Mouse (Mus musculus) lung, postnatal 36 days (tissue): ENCODE measurements around the gene Map2k7.
"Not testable (repeated sequence)": the region's sequence is repeated elsewhere in the genome, so short reads cannot be mapped to it uniquely, and the experiment has no call there.

Experiments
- DNase-seq: peaks from one replicate; pipeline ENCODE4 v3.0.0; 2022; ENCODE audit warnings: mixed read lengths

Map2k7 gene

DNA sequence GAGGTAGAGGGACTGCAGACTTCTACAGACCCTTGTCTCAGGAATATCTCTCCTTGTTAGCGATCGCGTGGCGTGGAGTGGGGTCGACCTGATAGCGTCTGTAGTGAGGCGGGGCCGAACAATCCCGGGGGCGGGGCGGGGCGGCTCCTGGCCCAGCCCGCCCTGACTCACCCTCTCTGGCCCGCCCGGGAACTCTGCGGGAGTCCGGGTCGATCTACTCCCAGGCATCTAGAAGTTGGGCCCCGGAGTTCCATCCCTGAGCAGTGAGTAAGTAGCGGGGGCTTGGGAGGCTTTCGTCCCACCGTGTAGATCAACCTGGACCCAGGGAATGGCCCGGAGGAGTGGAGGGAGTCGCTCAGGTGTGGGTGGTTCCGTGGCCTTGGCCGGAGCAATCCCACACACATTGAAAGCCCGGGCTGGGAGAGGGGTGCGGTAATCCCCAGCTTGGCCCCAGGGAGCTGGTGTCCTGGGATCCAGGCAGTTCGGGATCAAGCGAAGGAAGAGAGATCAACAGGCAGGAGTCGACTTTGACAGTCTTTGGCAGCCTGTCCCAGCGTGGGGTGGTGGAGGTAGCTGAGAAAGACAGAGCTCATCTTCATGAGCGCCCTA lies 11.7 kb upstream of the Map2k7 start, which contains the start of gene Lrrc8e:
TSS of gene Lrrc8e (plus strand) at position 89 of the 609 bp plus-strand sequence.
- DNase-seq: peak; percentile 54

DNA sequence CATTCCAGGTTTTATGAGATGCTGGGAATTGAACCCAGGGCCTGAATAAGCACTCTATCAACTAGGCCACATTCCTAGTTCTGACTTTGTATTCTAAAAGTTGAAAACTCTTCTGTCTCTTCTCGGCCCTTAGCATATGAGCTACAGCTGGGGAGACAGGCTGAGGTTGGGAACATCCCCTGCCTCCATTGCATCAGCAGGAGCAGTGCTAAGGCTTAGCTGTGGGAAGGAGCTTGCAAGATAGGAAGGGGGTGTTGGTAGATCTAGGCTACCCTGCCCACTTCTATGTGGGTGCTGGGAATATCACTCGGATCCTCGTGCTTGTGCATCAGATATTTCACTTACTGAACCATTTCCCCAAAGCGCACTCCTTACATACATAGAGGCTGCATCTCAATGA lies 10.6 kb upstream of the Map2k7 start:
- no peak for DNase-seq

DNA sequence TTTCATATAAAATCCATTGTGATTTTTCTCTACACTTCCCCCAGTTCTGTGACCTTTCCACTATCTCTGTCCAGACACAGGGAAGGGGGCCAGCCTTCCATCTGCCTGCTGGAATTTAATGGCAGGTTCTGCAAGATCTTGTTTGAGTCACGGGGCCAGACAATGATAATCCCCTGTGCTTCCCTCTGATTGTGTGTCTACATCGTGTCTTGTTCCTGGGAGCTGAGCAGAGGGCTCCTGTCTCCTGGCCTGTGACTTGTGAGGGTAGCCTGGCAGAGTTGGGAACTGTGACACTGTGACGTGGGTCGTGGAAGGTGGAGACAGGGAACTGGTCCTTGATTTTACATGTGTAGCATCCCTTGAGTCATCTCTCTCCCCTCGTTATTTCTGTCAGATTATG lies 8.8 kb upstream of the Map2k7 start:
- DNase-seq: no peak

DNA sequence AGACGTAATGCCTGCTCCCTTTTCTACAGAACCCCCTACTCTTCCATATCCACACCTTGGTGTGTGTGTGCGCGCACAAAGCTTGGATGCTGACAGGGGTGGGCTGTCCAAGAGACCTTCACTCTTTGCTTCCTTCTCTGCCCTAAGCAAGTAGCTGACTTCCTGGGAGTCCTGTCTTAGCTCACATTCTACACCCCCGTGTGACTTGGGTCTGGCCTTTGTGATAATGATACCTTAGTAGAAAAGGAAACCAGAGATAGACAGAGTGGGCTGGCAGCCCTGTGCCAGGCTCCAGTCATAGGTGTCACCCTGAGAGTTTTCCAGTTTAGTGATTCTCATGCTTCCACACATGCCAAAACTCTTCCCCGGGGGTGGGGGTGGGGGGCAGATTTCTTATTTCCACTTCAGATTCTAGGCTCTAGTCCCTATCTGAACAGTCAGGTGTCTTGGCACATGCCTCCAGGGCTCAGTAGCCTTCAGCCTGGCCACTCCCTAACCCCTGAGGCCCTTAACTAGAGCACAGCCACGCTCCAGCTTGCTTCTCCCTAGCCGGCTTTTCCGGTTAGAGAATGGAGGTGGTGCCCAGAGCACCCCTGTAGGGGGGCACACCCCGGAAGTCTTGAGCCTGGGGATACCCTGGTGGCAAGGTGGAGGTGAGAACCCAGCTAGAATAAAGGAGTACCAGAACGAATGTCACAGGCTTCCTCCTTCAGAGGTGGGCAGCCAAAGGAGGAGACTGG lies 7.8 kb upstream of the Map2k7 start:
- peak; percentile 74 for DNase-seq

DNA sequence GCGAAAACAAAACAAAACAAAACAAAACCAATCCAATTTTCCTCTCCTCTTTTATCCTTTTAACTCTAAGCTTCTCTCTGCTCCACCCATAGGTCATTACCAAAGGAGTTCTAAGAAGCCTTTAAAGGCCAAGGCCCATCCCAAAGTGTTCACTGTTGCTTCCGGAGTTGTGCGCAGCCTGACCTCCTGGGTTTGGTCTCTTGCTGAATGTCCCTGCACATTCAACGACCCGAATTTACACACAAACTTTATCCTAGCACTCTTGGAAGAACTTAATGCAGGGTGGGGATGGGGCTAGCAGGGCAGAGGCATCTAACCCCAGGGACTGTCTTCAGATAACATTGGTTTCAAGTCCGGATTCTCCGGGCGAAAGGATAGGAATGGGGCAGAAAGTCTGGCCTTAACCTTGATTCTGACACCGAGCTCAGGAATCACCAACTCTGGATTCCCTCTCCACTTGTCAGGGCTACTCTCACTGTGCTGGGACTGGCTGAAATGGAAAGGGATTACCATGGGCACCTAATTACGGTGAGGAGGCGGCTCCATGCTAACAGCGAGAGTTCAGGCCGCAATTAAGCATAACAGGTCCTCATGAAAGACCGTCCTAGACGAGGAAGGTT lies 616 bp upstream of the Map2k7 start:
- DNase-seq: peak; percentile 35

DNA sequence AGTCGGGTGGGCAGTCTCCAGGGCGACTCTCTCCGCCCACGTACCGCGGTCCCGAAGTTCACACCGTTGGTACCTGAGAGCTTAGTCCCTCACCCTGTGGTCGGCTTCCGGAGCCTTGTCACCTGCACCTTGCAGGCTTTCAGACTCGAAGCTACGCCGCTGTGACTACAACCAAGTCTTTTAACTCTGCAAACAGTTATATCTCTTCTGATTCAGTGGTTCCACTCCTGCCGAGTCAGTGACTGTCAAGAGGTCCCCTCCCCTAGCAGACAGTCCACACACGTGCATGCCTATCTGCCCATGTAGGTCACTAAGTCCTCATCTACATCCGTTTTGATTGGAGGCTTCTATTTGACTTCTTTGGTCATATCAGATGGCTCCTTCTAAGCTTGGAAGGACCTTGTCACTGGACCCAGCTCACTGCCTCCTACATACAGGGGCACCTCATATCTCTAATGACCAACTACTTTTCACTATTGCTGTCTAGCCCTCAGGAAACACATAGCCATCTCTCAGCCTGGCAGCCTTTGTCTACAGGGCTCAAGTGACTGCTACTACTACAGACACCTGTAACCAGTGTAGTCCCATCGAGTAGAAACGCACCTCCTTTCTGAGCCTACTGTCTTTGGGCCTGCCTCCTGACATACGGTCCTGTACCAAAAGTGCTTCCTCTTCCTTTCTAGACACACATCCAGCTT lies 802 bp downstream of the Map2k7 start:
- no peak for DNase-seq

DNA sequence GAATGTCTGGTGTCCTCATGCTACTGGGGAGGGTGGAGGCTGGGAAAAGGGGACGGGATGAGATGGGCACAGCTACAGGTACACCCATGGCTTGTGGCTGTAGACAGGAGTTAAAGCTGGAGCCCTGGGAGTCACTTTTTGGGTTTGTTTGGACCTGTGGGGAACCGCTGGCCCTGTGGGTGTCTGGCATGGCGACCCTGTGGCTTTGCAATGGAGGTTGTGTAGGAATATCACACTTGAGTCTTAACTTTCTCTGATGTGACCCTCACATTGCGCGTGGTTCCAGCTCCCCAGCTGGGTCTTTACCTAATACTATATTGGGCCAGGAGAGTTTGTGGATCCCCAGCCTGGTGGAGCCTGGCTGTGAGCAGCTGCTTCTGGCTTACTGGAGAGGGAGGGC lies 6.5 kb downstream of the Map2k7 start:
- DNase-seq: no peak

DNA sequence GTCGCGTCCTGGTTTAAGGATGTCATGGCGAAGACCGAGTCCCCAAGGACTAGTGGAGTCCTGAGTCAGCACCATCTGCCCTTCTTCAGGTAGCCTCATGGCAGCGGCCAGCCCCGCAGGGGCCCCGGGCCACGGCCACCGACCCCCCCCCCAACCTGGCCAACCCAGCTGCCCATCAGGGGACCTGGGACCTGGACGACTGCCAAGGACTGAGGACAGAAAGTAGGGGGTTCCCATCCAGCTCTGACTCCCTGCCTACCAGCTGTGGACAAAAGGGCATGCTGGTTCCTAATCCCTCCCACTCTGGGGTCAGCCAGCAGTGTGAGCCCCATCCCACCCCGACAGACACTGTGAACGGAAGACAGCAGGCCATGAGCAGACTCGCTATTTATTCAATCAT lies 7.2 kb downstream of the Map2k7 start:
- no peak for DNase-seq

DNA sequence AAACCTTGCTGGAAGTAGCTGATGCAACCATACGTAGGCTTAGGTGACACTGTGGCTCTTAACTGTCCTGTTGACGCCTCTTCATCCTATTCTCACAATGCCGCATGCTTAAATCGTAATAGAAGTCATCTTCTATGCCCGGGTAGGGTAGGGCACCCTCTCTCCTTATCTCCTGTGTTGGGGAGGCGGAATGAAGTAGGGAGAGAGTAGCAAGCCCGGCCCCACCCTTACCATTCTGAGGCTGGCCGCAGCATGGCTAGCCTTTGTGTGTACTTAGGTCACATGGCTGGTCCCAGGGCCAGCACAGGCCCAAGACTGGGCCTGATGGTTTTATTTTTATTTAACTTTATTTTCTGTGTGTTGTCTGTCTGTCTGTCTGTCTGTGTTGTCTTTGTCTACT lies 8.7 kb downstream of the Map2k7 start:
- no peak for DNase-seq

DNA sequence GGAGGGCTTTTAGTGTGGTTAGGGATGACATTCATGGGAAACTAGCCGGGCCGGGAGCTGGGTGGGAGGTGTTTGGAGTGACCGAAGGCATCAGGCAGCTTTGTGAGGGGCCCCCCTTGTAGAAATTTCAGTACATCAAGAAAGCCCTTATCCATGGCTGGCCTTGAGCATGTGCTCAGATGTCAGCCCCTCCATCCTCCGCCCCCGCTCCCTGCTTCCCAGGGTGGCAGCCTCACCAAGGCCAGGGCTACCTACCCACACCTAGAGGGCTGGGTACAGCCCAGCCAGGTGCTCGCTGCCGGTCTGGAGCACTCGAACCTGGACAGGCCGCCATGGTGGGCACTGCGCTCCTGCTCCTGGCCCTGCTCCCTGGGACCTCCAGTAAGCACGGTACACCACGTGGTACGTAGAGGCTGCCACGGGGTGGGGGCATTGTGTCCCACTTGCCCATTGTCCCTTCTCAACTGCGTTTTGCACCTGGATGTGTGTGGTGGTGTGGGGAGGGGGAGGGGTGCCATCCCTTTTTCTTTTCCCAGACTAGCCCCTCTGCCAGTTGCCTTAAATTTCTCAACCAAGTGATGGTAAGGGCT lies 9.5 kb downstream of the Map2k7 start, which contains the start of gene Tgfbr3l:
TSS of gene Tgfbr3l (plus strand) at position 264 of the 590 bp plus-strand sequence.
- DNase-seq: no peak

DNA sequence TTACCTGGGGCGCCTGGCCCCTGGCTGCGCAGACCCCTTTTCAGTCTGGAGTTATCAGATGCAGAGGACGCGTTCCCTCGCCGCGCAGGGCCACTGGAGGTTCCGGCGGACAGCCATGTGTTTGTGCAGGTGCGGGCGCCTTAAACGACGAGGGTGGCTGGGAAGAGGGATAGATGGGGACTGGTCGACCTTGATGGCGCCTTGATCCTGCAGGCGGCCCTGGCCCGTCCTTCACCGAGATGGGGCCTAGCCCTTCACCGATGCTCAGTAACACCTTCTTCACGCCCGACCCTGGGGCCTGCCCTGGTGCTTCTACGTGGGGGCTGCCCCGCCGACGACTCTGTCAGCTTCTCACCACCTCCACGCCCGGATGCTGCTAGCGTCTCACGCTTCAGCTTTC lies 10.7 kb downstream of the Map2k7 start:
- DNase-seq: no peak

DNA sequence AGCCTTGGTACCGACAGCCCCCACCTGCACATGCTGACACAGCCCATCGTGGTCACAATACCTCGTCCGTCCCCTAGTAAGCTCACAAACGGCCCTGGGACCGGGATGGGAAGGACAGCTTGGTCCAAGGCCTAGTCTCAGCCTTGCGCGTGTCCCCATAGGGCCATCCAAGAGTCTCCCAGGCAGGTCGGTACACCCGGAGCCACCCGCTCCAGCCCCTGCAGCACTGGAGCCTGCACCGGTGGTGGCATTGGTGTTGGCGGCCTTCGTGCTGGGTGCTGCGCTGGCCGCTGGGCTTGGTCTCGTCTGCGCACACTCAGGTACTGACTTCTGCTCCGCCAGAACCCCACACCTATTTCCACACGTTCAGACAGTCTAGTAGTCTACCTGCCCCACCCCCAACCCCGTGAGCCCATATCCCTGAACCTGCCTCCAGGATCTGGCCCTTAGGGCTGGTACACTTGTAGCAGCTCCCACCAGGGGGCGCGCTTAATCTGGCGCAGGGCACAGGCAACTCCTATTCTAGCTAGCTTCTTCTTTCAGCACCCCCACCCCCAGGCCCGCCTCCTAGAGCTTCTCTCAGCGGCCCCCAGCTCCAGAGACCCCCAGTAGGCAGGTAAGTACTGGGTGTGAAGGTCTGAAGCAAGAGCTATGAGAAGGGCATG lies 11.9 kb downstream of the Map2k7 start:
- DNase-seq: peak; percentile 89

DNA sequence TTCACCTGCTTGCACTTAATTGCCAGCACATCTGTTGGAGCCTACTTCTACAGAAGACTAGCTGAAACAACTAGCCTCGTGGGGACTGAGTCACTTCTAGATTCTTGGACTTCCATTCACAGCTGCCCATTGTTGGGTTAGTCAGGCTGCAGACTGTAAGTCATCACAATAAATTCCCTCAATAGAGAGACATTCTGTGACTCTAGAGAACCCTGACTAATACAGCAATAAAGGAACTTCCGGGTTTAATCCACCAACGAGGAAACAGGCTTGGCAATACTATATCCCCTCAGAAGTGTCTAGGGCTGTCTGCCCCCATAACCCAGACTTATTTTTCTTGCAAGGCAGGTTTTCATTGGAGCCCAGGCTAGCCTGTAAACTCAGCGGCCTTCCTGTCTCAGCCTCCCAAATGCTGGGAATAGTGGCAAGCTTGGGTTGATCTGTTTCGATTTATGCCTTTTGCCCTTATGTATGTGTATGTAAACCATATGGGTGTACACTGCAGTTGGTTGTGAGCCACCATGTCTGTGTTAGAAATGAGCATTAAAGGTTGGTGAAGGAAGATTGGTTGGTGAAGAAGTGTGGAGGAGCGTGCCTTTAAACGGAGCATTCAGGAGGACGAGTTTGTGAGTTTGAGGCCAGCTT lies 13.7 kb downstream of the Map2k7 start:
- no peak for DNase-seq

DNA sequence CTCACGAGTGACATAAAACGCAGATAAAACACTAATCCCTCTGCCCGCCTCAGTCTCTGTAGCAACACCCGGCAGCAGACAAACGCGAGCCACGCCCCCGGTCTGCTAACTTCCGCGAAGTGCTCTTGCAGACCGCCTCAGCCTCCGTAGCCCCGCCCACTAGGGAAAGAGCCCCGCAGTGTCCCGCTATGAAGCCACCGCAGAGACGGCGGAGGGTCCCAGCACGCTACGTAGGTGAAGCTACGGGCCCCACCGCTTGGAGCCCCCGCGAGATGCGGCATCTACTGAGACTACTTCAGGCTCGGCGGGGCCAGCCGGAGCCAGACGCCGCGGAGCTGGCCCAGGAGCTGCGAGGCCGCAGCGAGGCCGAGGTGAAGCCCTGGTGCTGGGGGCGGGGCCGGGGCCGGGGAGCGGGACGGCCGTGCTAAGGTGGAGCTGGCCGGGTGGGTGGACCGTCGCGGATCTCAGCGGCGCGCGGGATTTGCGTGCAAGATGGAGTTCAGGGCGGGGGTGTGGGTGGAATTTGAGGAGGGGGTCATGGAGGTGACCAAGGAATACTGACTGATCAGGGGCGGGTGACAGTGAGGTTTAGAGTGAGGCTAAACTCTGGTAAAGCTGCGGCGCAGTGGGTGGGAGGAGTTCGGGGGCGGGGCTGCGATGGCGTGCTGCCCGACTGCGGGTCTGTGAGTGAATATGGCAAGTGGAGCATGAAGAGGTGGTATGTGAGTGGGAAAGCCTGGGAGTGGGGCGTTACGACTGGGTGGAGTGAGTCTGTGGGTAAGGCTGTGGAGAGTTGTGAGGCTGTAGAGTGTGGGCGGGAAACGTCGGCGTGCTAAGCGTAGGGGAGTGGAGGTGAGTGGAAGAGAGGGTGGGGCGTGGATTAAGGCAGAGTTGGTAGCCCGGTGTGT lies 14.6 kb downstream of the Map2k7 start, which contains the start of gene Snapc2:
TSS of gene Snapc2 (plus strand) at position 147 of the 908 bp plus-strand sequence.
- DNase-seq: peak; percentile 98

DNA sequence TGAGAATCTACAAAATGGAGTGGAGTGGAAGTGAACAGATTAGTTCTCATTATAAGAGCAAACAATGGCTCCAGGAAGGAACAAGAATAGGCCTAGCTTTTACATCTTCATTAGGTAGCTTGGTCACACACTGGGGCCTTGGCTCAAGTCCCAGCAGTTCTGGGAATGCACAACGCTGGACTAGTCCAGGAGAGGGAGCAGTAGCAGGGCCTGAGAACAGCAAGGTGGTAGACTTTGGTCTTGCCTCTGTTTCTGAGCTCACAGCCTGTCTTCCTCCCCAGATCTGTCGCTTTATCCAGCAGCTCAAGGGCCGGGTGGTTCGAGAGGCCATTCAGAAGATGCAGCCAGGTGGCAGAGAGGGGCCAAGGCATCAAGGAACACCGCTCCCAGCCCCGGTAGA lies 15.5 kb downstream of the Map2k7 start:
- peak; percentile 36 for DNase-seq

DNA sequence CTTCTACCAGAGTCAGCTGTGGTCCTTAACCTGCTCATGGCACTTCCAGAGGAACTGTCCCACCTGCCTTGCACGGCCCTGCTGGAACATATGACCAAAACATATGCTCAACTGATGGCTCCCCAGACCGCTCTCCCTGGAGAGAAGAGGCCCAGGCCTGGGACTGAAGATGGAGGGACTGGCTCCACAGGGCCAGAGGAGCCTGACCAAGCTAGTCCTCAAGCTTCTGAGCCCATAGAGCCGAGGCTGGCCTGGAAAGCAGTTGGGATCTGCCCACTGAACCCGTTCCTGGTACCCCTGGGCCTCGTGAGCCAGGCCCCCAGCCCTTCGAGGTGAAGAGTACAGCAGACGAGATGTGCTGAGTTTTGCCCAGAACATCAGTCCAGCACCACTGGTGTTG lies 16.9 kb downstream of the Map2k7 start:
- DNase-seq: not testable (repeated sequence)

DNA sequence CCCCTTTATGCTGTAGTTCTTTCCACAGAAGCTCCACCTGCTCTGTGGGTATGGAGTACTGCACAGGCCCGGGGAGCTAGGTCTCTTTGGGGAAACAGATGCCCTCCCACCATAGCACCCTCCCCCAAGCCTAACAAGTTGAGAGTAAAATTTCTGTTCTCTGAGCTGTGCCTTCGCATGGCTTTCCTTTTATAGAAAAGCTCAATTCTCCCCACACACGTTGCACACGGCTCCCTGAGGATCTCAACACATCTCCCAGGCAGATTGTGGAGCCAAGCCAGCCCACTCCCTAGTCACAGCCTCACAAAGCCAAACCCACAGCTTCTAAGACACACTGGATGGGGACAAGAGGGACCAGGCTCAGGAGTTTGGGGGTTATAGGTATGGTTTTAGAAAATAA lies 18.4 kb downstream of the Map2k7 start:
- no peak for DNase-seq

DNA sequence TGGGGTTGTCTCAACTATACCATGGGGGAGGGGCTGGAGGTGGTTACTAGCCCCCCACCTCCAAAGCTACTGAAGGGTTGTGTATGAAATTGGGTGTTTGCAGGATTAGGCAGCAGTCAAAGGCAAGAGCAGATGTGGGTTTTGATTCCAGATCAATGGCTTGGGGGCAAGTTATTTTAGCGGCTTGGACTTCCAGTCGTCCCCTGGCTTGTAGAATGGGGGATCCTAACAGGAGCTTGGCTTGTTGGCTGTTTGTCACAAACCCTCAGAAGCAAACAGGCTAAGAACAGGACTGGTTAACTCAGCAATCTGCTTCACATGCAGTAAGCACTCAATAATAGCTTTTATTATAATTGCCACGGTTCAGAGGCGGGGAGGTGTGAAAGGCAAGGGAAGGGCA lies 18.8 kb downstream of the Map2k7 start:
- DNase-seq: no peak

DNA sequence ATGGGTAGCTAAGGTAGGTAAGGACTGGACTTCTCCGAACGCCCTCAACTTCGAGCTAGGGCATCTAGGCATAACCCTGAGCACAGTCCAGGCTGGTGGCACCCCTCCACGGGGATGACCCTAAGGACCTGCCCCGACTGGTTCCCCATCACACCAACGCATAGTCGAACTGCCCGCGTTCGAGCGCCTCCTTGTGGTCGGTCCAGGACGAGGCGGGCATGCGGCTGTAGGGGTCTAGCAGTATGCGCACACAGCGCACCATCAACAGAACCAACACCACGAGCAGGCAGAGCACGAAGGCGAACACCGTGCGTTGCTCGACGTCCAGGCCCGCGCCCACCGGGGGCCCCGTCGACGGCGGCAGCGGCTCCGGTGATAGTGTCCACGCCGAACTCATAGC lies 19.7 kb downstream of the Map2k7 start:
- peak; percentile 74 for DNase-seq

DNA sequence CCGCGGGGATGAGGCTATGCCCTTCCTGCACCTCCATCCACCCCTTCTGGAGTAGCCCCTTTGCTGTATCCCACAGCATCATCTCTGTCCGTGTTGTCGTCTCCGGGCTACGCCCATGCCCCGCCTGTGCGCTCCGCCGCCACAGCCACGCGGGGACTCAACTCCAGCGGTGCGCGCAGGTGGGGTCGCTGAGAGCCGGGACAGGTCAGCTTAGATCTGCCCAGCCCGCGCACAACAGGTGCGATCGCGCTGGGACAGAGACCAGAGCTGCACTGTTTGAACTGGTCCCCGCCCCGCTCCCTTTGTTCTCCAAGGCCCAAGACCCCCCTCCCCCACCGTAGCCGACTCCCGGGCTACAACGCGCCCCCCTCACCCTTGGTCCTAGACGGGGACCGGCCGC lies 20.1 kb downstream of the Map2k7 start:
- DNase-seq: no peak
